Mouse (Mus musculus) spleen, postnatal 4 days (tissue): ENCODE data around the gene Ebpl.

Source experiments
- DNase-seq, 2 experiments: peaks; one replicate each; pipeline ENCODE4 v3.0.0; 2022; ENCODE audit warnings: low spot score in 2 of 2

Gene Ebpl

DNA sequence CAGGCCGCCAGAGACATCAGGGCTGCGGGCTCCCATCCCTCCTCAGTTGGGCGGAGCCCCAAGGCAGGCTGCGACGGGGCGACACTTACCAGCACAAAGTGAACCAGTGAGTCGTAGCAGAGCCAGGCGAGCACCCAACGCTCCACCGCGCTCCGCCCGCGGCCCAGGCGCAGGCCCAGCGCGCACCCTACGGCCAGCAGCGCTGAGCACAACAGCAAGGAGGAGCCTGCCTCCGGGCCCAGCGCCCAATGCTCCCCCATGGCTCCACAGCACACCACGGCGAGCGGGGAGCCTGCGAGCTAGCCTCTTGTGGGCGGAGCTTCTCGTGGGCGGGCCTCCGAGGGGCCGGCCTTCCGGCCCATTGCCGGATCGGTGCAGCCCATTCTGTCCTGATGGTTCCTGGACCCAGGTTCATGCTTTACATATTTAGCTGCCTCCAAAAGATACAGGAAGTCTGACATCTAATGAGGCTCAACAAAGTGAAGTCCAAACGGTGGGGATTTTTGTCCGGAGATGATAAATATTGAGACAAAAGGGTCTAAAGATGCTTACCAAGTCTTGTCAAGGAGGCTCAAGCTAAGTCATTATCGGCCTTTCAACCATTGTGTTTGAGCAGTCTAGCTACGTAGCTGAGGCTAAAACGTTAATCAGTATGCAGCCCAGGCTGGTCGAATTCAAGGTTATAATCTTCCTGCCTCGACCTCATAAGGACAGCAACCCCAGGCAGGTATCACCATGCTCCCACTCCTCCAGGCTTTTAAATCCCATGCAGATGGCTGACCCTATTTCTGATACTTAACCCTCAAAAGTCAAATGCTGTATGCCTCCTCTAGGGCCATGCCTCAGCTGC lies at the start of gene Ebpl:
TSS of gene Ebpl (minus strand) at position 309 of the 850 bp plus-strand sequence.
- peak; percentile 85 to 92 for DNase-seq

DNA sequence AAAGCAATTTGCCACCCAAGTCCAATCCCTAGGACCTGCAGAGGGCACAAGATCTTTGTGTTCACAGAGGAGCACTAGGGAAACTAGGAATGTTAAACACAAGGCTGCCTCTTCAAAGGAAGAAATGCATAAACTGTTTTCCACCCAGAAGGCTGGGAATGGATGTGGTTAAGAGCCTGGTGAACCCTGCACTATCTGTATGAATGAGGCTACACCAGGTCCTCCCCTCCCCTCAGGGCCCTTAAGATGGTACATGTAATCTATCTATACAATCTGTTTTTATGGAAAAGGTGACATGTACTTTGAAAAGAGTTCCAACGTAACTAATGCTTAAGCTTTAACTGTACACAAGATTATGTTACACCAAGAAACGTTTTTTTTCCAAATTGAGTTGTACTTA lies 49.8 kb upstream of the Ebpl start:
- no peak for DNase-seq

DNA sequence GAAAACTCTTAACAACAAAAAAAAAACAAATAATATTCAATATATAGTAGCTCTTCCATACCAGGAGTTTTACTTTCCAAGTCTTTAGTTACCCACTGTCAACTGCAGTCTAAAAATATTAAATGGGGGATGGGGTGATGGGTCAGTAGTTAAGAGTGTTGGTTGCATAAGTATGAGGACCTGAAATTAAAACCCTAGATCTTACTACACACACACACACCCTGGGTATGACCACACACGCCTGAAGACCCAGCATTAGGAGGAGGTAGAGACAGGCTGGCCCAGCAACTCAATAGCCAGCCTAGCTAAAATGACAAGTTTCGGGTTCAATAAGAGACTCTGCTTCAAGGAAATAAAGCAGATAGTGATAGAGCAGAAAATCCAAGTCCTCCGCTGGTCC lies 46.8 kb upstream of the Ebpl start:
- no peak for DNase-seq

DNA sequence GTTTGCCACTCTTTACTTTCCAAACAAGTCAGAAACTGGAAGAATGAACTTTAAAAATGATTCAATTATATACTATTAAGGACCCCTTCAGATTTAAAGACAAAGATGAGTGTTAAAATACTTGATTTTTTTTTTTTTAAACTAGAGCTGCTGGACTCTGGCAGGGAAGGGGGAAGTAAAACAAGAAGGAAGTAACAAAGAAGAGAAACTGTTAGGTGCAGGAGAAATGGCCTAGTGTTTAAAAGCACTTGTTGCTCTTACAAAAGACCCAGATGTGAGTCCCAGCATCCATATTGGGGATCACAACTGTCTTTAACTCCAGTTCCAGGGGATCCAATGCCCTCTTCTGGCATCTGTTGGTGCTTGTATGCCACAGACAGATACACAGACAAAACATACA lies 45.5 kb upstream of the Ebpl start:
- no peak for DNase-seq

DNA sequence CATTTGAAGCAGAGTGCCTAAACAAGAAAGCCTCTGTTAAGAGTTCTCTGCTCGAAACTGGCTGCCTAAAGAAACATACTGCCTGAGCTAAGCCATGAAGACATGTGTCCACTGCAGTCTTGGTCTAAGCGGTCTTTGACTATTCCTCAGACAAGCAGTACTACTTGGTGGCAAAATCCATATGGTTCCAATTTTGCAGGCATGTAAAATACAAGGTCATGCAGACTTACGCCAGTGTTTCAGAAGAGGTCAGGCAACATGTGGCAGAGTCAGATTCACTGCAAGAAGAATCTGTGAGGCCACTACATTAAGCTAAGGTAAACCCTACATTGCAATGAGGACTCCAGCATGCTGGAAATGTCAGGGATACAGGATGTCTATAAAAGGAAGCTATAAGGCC lies 44.7 kb upstream of the Ebpl start:
- no peak for DNase-seq

DNA sequence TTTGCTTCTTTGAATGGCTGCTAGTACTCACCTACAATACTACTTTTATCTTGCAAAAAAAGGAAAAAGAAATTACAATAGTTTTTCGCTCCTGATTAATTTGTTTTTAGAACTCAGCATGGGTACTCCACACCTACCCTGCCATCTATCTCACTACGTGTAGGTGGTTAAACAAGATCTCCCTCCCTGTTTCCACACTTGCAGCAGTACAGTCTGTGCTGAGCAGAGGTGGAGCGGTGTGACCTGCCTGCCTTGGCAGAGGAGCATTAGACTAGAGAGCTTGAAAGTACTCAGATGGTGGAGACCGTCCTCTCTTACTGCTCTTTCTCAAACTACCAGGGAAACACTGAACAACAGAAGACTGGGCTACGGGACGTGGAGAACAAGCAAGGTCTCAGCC lies 34.5 kb upstream of the Ebpl start:
- DNase-seq: no peak

DNA sequence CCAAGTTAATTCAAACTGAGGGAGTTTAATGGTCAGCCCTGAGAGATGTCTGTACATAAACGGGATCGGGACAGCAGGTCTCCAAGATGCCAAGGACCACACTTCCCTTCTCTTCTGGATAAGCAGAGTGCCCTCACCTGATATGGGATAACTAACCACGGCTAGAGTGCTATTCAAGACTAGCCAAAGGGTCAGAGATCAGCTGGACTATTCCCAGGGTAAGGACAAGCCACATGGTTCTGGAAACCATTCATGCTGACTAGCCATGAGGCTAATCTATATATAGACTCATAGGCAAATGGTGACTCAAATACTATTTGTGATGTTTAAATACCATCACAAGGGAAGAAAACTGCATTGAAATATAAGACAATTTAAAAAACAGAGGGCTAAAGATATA lies 30.3 kb upstream of the Ebpl start:
- DNase-seq: no peak

DNA sequence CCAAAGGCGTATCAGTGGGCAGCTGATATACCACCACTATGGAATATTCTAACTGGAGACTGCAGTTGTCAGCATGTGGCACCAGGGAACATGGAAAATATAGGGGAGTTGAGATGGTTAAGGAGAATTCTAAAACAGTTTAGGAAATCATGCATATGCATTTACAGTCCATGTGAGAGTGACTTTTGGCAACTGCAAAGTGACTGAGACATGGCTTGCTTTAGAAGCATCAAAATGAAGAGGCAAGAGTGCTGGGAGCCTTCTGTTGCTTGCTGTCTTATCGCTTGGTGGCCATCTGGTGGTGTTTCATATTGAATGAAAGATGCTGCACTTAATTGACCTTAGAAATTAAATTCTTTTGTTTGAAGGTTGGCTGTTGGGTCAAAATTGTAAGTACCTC lies 7.1 kb upstream of the Ebpl start:
- DNase-seq: no peak

DNA sequence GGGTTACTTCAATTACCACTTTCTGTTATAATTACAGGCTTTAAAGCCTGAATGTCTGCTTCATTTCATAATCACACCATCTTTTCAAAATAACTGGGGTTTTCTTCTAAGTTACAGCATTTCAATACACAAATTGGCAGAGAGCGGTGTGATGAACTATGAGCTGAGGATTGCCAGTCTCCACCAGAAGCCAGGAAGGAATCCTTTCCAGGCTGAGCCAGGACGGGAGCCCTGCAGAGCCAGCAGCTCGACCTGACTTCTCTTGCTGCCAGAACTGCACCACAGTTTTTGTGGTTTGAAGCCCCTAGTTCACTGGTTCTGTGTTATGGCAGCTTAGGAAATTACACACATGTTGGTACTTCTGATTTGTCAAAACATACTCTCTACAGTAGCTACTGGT lies 4.4 kb upstream of the Ebpl start:
- DNase-seq: peak in 1 of 2 experiments; percentile 3

DNA sequence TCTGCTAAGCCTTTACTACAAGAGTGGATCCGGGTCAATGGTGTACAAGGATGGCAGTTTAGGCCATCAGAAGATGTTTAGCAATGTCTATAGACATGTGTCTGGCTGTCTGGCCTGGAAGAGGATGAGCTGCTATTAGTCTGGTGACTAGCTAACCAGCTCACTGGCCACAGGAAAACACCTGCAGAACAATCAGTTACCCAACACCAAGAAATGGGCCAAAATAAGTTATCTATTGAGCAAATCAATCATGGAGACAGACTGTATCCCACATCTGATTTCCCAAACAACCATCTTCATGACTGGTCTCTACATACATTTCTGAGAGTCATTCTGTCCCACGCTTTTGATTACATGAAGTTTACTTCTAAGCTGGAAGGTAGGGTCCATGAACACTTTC lies 3.5 kb upstream of the Ebpl start:
- DNase-seq: peak in 1 of 2 experiments; percentile 1

DNA sequence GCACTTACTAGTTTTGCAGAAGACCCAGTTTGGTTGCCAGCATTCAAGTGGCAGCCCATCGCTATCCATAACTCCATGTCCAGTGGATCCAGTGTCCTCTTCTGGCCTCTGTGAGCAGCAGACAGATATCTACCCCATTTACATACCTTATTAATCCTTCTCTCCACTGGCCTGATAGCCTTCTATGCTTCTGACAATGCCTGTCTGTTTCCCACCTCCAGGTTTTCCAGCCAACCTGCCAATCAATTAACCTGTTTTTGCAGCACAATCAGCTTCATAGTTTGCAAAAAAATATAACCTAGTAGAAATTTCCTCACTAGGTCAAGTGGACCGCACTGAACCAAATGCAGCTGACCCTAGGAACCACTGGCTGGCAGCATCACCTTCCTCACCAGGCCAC lies 2.0 kb upstream of the Ebpl start:
- DNase-seq: peak in 1 of 2 experiments; percentile 5

DNA sequence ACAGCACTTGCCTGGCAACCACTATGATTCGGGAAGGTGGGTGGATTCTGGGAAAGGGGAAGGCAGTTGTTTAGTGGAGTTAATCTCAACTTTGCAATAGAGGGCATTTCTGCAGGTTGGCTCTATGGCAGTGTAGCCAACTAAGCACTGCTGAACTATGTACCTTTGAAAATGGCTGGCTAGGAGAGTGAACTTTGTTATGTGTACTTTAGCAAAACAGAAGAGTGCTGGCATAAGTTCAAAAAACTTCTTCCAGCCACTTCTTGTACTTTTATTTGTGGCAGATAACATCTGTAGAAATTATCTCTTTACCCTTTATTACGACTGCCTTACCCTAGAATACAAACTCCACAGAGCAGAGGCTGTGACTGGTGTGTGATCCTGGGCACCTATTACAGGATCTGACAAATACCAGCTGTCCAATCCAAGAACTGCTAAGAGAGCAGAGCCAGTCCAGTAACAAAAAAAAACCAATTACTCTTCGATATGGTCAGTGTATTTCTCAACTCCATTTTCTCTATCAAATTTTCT lies 807 bp upstream of the Ebpl start:
- no peak for DNase-seq

DNA sequence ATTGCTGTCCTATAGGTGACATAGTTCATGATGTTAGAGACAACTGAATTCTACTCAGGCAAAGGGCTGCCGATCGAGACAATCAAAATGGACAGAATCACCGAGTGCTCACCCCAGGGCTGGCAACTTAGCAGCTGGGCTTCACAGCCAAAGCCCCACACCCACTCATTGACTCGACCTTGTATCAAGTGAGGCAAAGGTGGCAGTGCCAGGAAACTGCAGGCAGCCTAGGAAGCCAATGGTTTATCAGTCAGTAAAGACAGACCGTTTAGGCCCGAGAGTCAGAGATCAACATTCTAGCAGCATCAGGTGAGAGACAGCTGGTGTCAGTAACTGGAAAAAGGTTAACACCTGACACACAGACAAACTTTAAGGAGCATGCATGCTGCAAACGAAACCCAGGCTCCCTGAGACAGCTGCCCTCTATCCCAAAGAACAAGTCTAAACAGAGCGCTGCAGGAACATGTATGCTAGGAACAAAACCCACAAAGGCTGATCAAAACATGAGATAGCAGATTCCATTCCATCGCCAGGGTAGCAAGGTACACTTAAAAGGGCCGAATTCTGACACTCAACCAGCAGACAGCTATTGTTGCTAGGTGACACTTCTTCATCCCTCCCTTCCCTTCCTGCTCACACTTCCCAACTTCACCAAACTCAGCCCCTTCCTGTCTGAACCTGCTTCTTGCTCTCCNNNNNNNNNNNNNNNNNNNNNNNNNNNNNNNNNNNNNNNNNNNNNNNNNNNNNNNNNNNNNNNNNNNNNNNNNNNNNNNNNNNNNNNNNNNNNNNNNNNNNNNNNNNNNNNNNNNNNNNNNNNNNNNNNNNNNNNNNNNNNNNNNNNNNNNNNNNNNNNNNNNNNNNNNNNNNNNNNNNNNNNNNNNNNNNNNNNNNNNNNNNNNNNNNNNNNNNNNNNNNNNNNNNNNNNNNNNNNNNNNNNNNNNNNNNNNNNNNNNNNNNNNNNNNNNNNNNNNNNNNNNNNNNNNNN lies 5.7 kb downstream of the Ebpl start:
- DNase-seq: no peak

DNA sequence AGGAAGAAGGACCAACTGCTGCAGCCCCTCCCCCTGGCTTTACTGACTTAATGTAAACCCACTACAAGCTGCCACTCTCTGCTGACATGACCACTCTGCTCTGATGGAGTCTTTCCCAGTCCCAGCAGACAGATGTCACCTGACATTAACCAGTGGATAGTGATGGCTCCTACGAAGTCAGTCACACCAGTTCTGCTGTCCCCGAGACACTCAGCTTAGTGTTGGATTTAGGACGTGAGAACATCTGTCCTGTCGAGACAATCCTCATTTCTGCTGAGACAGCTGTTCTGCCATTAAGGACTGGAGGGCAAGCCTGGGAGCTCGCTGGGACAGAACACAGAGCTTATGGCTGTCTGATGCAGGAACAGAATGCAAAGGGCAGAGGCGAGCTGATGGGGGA lies 9.4 kb downstream of the Ebpl start:
- DNase-seq: no peak

DNA sequence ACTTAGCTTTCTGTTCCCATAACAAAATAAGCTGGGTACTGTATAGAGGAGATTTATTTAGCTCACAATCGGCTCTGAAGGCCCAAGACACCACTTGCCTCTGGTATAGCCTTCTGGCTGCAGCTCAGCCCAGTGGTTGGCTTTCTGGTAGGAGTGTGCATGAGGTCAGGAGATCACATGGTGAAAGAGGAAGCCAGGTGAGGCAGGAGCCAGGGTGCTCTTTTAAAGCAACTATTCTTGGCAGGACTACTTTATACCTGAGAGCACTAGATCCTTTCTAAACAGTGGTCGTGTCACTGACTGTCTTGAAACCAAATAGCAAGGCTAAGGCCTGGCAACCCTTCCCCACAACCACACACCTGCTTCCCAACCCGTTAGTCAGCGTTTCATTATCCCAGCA lies 10.4 kb downstream of the Ebpl start:
- no peak for DNase-seq

DNA sequence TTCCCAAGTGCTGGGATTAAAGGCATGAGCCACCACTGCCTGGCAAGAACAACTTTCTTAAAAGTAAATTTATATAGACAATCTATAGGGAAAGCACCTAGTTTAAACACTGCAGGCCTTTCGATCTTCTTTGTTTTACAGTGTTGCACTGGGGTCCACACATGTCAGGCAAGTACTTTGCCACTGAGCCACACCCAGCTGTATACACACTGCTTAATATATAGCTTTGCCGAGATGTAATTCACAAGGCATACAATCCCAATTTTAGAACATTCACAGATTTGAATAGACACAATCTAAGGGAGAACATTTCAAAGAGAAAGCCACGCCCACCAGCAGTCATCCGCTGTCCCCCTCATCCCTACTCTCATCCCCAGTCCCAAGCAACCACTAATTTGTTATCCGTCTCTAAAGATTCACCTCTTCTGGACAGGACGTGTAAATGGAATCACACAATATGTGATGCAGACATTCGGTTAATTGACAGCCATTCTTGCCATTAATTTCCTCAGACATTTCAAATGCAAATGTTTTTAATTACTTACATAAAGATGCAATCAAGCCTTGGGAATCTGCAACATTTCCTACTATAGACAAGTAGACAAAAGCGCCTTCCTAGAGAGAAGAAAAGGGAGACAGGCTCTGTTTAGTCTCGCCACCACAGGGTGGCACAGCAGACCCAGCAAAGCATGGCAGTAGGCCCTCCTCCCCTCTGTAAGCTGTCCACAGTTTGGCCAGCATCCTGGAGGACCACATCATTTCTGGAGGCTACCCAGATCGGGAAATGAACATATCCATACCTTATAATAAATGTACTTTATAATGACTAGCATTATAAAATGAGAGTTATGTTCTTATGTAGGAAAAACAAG lies 13.2 kb downstream of the Ebpl start:
- no peak for DNase-seq

DNA sequence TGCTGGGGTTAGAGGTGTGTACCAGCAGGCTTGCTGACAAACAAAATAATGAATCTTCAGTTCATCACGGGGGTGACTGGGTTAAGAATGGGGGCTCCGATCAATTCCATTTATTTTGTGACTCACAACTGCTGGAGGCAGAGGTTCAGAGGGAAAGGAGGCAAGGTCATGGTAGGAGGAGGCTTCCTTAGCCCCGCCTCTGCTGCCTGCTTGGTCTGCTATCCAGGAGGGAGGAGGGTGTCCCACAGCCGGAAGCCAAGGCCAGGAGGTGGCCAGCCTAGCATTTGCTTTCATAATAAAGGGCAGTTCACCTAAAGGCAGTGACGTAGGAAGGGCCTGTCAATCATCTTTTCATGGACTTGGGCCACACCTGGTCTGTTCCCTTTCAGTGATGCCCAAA lies 15.6 kb downstream of the Ebpl start:
- DNase-seq: no peak

DNA sequence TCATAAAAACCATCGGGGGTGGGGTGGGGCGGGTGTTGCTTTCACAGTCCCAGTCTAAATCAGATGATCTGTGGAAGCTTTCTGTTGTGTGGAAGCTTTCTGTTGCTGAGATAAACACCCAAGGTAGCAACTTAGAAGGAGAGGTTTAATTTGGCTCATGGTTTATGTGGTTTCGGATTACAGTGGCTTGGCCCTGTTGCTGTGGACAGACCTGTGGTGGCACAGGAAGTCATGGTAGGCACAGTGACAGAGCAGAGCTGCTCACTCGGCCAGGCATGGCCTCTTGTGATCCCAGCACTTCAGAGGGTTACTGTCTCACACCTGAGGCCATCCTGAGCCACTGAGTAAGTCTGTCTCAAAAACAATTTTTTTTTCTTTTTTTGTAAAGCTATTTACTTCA lies 20.9 kb downstream of the Ebpl start:
- DNase-seq: no peak

DNA sequence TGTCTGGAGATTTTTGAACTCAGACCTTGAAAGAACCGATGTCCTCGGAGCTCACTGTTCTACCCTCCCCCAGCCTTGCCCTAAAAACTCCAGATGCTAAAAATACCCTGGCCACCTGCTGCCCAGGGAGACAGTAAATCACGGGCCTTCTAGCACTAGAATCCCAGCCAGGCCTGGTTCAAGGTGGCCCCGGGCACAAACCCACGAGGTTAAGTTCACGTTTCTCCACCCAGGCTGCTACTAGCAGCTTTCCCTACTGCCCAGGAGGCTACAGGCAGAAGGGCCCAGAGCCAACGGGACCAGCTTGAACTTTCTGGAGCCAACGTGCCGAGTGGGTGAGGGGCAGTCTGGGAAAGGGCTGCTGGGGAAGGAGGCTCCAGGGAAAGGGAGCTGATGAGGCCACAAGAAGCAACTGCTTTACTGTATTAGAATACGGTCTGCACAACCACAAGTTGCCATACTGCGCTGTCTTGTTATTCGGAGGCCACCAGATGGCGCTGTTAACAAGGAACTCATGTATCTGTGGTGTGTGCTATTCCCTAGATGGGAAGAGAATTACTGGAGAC lies 29.2 kb downstream of the Ebpl start:
- peak; percentile 56 to 89 for DNase-seq

DNA sequence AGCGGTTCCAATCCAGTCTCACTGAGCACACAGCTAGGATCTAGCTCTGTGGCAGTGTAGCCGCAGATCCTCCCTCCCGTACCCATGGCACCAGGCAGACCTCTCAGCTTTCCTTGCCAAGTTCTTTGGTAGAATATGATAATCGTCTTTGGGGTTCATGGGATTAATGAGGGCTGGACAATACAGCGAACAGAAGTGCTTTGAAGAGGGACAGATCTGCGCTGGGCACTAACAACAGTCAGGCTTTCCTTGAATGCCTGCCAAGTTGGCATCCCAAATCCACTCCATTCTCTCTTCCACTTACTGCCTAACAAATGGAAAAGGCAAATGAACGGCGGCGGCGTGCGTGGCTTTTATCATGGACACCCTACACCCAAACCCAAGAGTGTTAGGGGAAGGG lies 29.6 kb downstream of the Ebpl start:
- no peak for DNase-seq
